Mouse (Mus musculus): ENCODE measurements around the gene Caps2. TPM values are rescaled to one million over a fixed set of nuclear protein-coding genes. Genes with fewer than 3 reads are reported as not detected.
"Not testable (repeated sequence)": the region's sequence is repeated elsewhere in the genome, so short reads cannot be mapped to it uniquely, and the experiment has no call there.

The Caps2 gene
- 0.42 and 0.54 TPM in 2 replicates for polyA plus RNA-seq (2016; fragmentation: Nextera tagmentation; extraction: Ambion mirVana)

- Histone ChIP-seq H3K4me1 (replicated peaks) (peaks cover 15% of the 10 kb centered on the region), H3K27me3 (ENCODE audit: insufficient read depth, poor library complexity, severe bottlenecking) (no peaks in the 10 kb centered on the region), H3K4me3 (peak within 1 kb of the TSS; percentile 34), H3K27ac (peak within 1 kb of the TSS; percentile 76), H3K36me3 (no peaks in the 10 kb centered on the region), H3K9me3 (no peaks in the 10 kb centered on the region)
- 31% methylated on average over 4 of the region's 4 CpGs for WGBS
- DNase-seq (ENCODE audit: low spot score): peak; percentile 64
These were observed at the start of gene Caps2 for GRCm38 (mm10) chr10:112163168-112163766. Caps2 (plus strand) TSS chr10:112163621.

- 84% methylated on average over 2 of the region's 2 CpGs for WGBS
- not testable (repeated sequence) for H3K27me3 ChIP-seq (ENCODE audit: insufficient read depth, poor library complexity, severe bottlenecking); H3K36me3 ChIP-seq; H3K4me1 ChIP-seq (replicated peaks); H3K4me3 ChIP-seq; H3K9me3 ChIP-seq; H3K27ac ChIP-seq; DNase-seq (ENCODE audit: low spot score)
These were observed 38.3 kb upstream of the Caps2 start for GRCm38 (mm10) chr10:112125090-112125489.

GRCm38 (mm10) chr10:112127682-112128230 lies 35.7 kb upstream of the Caps2 start:
- H3K4me3 ChIP-seq: not testable (repeated sequence)

GRCm38 (mm10) chr10:112132194-112132593 lies 31.2 kb upstream of the Caps2 start:
- no peak overlapping the region for H3K4me3 ChIP-seq
- H3K36me3 ChIP-seq: no peaks in the 10 kb centered on the region
- 91% methylated on average over 3 of the region's 3 CpGs for WGBS
- H3K9me3 ChIP-seq: no peaks in the 10 kb centered on the region
- DNase-seq (ENCODE audit: low spot score): no peak
- H3K4me1 ChIP-seq (replicated peaks): no peaks in the 10 kb centered on the region
- no peak overlapping the region for H3K27ac ChIP-seq
- H3K27me3 ChIP-seq (ENCODE audit: insufficient read depth, poor library complexity, severe bottlenecking): no peaks in the 10 kb centered on the region

More at GRCm38 (mm10) chr10:112127682-112128230, 35.7 kb upstream of the Caps2 start:
- H3K27me3 ChIP-seq (ENCODE audit: insufficient read depth, poor library complexity, severe bottlenecking); H3K36me3 ChIP-seq; H3K9me3 ChIP-seq; H3K4me1 ChIP-seq (replicated peaks); H3K27ac ChIP-seq; DNase-seq (ENCODE audit: low spot score): not testable (repeated sequence)
- WGBS: 82% methylated on average over 6 of the region's 6 CpGs

GRCm38 (mm10) chr10:112138050-112138870 lies 25.2 kb upstream of the Caps2 start:
- 21% methylated on average over 9 of the region's 9 CpGs for whole genome bisulfite sequencing
- H3K27ac ChIP-seq: peak overlapping the region; percentile 74; the same call in 1 of the 2 replicates
- no peaks in the 10 kb centered on the region for H3K36me3 ChIP-seq
- H3K4me1 ChIP-seq (replicated peaks): 0 out of 2 replicates have a peak, but pooled peaks cover 4% of the 10 kb centered on the region
- H3K27me3 ChIP-seq (ENCODE audit: insufficient read depth, poor library complexity, severe bottlenecking): no peaks in the 10 kb centered on the region
- H3K9me3 ChIP-seq: no peaks in the 10 kb centered on the region
- peak overlapping the region; percentile 39 for H3K4me3 ChIP-seq
- peak; percentile 72 for DNase-seq (ENCODE audit: low spot score)

- Histone ChIP-seq H3K36me3 (no peaks in the 10 kb centered on the region), H3K4me3 (peak overlapping the region; percentile 39), H3K27ac (peak overlapping the region; percentile 74; the same call in 1 of the 2 replicates), H3K27me3 (ENCODE audit: insufficient read depth, poor library complexity, severe bottlenecking) (no peaks in the 10 kb centered on the region), H3K4me1 (replicated peaks) (0 out of 2 replicates have a peak, but pooled peaks cover 4% of the 10 kb centered on the region), H3K9me3 (no peaks in the 10 kb centered on the region)
- 46% methylated on average over 6 of the region's 6 CpGs for WGBS
- no peak for DNase-seq (ENCODE audit: low spot score)
These were observed 24.5 kb upstream of the Caps2 start for GRCm38 (mm10) chr10:112138871-112139430.

GRCm38 (mm10) chr10:112139834-112140233 lies 23.6 kb upstream of the Caps2 start:
- no peaks in the 10 kb centered on the region for H3K27me3 ChIP-seq (ENCODE audit: insufficient read depth, poor library complexity, severe bottlenecking)
- no peak overlapping the region for H3K4me3 ChIP-seq
- H3K4me1 ChIP-seq (replicated peaks): 0 out of 2 replicates have a peak, but pooled peaks cover 4% of the 10 kb centered on the region
- H3K27ac ChIP-seq: no peak overlapping the region
- no peaks in the 10 kb centered on the region for H3K36me3 ChIP-seq
- no peak for DNase-seq (ENCODE audit: low spot score)
- WGBS: 53% methylated on average over 2 of the region's 2 CpGs
- H3K9me3 ChIP-seq: no peaks in the 10 kb centered on the region

- Histone ChIP-seq H3K4me1 (replicated peaks) (peaks cover 15% of the 10 kb centered on the region), H3K4me3 (peak within 1 kb of the TSS; percentile 13; the same call in 1 of the 2 replicates)
- not testable (repeated sequence) for H3K27ac ChIP-seq; H3K36me3 ChIP-seq; H3K27me3 ChIP-seq (ENCODE audit: insufficient read depth, poor library complexity, severe bottlenecking); H3K9me3 ChIP-seq
- WGBS: 16% methylated on average over 15 of the region's 15 CpGs
- DNase-seq (ENCODE audit: low spot score): peak; percentile 87
These were observed 3.4 kb upstream of the Caps2 start, which contains the start of gene Glipr1l3 for GRCm38 (mm10) chr10:112159882-112160560. Glipr1l3 (minus strand) TSS chr10:112160327.

- not testable (repeated sequence) for H3K4me3 ChIP-seq; H3K36me3 ChIP-seq; H3K27me3 ChIP-seq (ENCODE audit: insufficient read depth, poor library complexity, severe bottlenecking); H3K4me1 ChIP-seq (replicated peaks); H3K27ac ChIP-seq; DNase-seq (ENCODE audit: low spot score); H3K9me3 ChIP-seq
- WGBS: 36% methylated on average over 13 of the region's 13 CpGs
These were observed 13.6 kb downstream of the Caps2 start for GRCm38 (mm10) chr10:112177027-112177426.

GRCm38 (mm10) chr10:112193919-112194318 lies 30.5 kb downstream of the Caps2 start:
- not testable (repeated sequence) for H3K36me3 ChIP-seq; H3K27me3 ChIP-seq (ENCODE audit: insufficient read depth, poor library complexity, severe bottlenecking); H3K9me3 ChIP-seq; H3K4me3 ChIP-seq; H3K4me1 ChIP-seq (replicated peaks); H3K27ac ChIP-seq; DNase-seq (ENCODE audit: low spot score)
- 88% methylated on average over 2 of the region's 2 CpGs for WGBS

- H3K36me3 ChIP-seq: no peaks in the 10 kb centered on the region
- DNase-seq (ENCODE audit: low spot score): peak; percentile 12
- no peaks in the 10 kb centered on the region for H3K27me3 ChIP-seq (ENCODE audit: insufficient read depth, poor library complexity, severe bottlenecking)
- H3K9me3 ChIP-seq: no peaks in the 10 kb centered on the region
- no peak overlapping the region for H3K4me3 ChIP-seq
- 63% methylated on average over 2 of the region's 2 CpGs for WGBS
- H3K27ac ChIP-seq: no peak overlapping the region
- no peaks in the 10 kb centered on the region for H3K4me1 ChIP-seq (replicated peaks)
These were observed 40.0 kb downstream of the Caps2 start for GRCm38 (mm10) chr10:112203463-112203862.

- Histone ChIP-seq H3K4me3 (no peak overlapping the region), H3K36me3 (no peaks in the 10 kb centered on the region), H3K27me3 (ENCODE audit: insufficient read depth, poor library complexity, severe bottlenecking) (no peaks in the 10 kb centered on the region), H3K4me1 (replicated peaks) (no peaks in the 10 kb centered on the region), H3K9me3 (no peaks in the 10 kb centered on the region), H3K27ac (no peak overlapping the region)
- DNase-seq (ENCODE audit: low spot score): no peak
- 77% methylated on average over 1 of the region's 1 CpGs for WGBS
These were observed 63.7 kb downstream of the Caps2 start for GRCm38 (mm10) chr10:112227073-112227472.

All from hindbrain, embryonic 10.5 days (tissue).